Mouse (Mus musculus) adrenal gland, postnatal 4 days (tissue): ENCODE data around the gene Mapre1. TPM values are rescaled to one million over a fixed set of nuclear protein-coding genes. Genes with fewer than 3 reads are reported as not detected.
"Not testable (repeated sequence)": the region's sequence is repeated elsewhere in the genome, so short reads cannot be mapped to it uniquely, and the experiment has no call there.

Experiments
- DNase-seq, 2 experiments: peaks; one replicate each; pipeline ENCODE4 v3.0.0; 2021 to 2022; ENCODE audit warnings: low spot score in 2 of 2, mixed read lengths in 2 of 2
- long read RNA-seq, 2 experiments: library from polyadenylated mRNA; stranded (forward); transcript quantifications; one replicate each; pipeline ENCODE4 v2.0.0; 2021
- total RNA-seq, 2 experiments: library from RNA; stranded (reverse); gene quantifications; 2 replicates each; pipeline ENCODE4 v1.2.3; 2021

Mapre1 gene
- total RNA-seq = 100 to 1,000 TPM; 132 to 148 TPM
- long read RNA-seq, experiment 1, full-length matches to known transcripts = 91 of 105 reads
- long read RNA-seq, experiment 1, partial matches to known transcripts = 9 of 105 reads
- long read RNA-seq, experiment 1, other reads (novel, unspliced or antisense) = 5 of 105 reads
- long read RNA-seq, experiment 2, full-length matches to known transcripts = 173 of 206 reads
- long read RNA-seq, experiment 2, partial matches to known transcripts = 6 of 206 reads
- long read RNA-seq, experiment 2, other reads (novel, unspliced or antisense) = 27 of 206 reads

DNA sequence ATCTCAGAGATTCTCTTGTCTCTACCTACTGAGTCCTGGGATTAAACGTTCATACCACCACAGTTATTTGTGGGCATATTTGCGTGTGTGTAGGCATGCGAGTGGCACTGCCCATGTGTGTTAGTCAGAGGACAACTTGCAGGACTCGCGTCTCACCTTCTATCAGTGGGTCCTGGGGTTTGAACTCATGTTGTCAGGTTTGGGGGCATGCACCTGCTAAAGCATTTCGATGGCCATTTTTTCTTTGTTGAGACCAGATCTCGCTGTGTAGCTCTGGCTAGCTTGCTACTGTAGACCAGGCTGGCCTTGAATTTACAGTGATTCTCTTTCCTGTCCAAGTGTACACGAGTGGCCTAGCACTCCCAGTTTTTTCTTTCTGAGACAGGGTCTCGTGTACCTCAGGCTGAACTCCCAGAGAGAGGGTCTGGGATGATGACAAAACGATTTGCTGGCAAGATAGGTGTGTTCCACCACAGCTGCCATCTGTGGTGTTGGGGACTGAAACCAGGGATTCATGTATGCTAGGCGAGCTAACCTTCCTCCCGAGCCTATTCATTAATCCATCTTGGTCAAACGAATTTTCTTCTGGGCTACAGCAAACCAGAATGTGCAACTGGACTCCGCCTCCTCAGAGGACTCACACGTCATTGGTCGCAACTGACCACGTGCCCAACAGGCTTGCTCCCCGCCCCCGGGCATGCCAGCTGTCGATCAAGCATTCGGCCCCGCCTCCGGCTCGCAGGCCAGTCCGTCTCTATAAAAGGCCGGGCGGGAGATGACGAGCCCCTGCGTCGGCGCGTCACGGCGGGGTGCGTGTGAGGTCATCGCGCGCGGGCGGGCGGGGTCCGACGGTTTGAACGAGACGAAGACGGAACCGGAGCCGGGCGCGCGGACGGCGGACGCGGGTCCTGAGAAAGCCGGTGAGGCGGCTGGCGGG, at the start of gene Mapre1:
Gene Mapre1, plus strand, starts transcription at position 775 of the 937 bp plus-strand sequence.
- DNase-seq = peak; percentile 99

GRCm38 (mm10) chr2:153693413-153693812, 47.7 kb upstream of the Mapre1 start:
- DNase-seq = not testable (repeated sequence)

GRCm38 (mm10) chr2:153694462-153695085, 46.5 kb upstream of the Mapre1 start:
- DNase-seq = peak; percentile 11 to 41

DNA sequence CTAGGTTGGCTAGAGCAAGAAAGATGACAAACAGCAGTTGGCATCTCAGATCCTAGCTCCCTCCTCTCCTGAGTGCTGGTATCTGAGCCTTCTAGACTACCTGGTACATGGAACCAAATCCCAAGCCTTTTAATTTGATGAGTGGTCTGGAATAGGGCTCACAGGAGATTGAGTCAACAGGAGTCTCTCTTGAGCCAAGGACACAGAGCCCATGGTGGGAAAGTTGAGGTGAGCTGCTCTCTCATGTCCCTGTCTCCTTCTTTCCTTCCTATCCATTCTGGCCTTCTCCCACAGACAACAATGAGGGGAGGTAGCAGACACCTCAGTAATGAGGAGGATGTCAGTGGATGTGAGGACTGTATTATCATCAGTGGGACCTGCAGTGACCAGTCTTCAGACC, 44.7 kb upstream of the Mapre1 start, which contains the start of gene Dnmt3c:
Gene Dnmt3c, plus strand, starts transcription at position 301 of the 400 bp plus-strand sequence.
- no peak for DNase-seq

GRCm38 (mm10) chr2:153703389-153703788, 37.7 kb upstream of the Mapre1 start:
- no peak for DNase-seq

GRCm38 (mm10) chr2:153710701-153711330, 30.3 kb upstream of the Mapre1 start:
- DNase-seq = no peak

GRCm38 (mm10) chr2:153712646-153713091, 28.4 kb upstream of the Mapre1 start:
- DNase-seq = no peak

GRCm38 (mm10) chr2:153713227-153713626, 27.8 kb upstream of the Mapre1 start:
- peak in 1 of 2 experiments; percentile 13 for DNase-seq

- not testable (repeated sequence) for DNase-seq
Observed at GRCm38 (mm10) chr2:153717861-153718260, 23.2 kb upstream of the Mapre1 start.

DNA sequence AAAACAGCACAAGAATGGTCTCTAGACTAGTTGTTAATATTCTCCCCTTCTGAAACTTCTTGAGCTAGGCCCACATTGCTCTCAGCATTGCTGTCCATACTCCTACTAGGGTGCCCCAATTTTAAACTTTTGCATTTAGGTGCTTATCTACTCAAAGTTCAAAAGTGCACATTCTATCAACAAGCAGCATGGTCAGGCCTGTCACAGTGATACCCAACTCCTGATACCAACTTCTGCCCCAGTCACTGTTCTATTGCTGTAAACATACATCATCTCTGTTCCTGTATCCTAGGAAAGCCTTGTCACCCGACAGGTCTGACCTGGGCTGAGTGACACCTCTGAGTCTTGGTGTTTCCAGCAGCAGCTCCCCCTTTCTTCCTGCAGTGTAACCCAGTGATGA, 18.0 kb upstream of the Mapre1 start:
- DNase-seq = no peak

DNA sequence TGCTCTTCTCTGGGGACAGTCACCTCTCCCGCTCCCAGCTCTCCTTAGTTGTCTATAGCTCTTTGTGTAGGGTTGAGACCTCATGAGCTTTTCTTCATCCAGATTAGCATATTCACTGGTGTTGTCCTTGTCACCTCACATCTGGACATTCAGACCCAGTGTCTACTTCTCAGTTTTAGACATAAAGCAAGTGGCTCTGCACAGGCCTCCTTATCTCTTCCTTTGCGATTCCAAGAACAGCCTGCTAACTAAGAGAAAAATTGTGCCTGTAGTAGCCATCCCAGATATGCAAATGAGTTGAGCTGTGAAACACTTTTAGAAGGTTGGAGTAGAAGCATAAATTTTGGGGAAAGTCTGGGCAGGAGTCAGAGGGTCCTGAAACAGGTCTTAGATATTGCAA, 16.6 kb upstream of the Mapre1 start:
- no peak for DNase-seq

DNA sequence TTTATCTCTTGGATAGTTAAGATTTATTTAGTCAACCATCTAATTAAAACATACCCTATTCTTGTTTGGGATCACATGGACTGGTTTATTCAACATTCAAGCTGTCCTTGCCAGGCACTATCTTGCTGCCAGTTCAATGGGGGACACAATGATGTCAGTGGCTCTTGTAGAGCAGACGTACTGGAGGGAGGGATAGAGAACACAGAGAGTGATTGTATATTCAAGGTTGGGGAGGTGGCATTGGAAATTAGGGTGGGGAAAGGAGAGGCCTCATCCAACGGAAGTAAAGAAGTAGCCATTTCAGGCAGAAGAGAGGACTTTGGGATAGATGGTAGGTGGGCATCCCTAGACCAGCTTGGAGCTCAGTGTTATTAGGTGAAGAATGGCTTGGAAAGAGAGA, 16.2 kb upstream of the Mapre1 start:
- no peak for DNase-seq

DNA sequence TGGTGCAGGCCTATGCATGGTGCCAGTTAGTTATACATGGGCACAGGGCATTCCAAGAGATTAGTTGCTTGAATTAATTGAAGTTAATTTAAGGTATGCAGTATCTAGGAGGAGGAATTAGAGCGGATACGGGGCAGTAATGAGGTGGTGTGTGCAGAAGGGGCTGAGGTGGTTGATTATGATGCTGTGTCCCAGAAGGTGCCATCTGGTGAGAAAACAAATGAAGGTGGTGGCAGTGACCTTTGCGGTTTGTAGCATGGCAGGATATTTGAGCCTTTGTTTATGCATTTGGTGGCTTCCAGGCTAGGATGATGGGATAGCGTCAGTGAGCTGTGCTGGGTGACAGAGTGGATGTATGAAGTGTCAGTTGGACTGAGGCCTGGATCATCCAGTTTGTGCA, 15.8 kb upstream of the Mapre1 start:
- no peak for DNase-seq

GRCm38 (mm10) chr2:153734033-153734432, 7.0 kb upstream of the Mapre1 start:
- DNase-seq = no peak

- peak; percentile 59 to 61 for DNase-seq
Observed at GRCm38 (mm10) chr2:153741437-153742065, 477 bp downstream of the Mapre1 start.

DNA sequence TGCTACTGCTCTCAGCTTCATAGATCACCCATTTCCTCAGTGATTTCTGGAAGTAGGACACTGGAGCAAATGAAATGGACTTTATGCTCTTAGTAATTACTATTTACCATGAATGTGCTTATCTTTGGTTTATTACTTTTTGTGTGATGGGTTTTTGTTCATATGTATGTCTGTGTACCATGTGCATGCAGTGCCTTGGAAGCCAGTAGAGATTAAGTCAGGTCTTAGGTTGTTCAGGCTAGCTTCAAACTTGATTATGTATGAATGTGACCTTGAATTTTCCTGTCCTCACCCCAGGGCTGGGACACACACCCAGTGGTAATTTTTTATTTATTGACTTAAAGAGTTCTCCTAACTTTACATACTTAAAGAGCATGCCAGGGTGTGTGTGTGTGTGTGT, 6.9 kb downstream of the Mapre1 start:
- no peak for DNase-seq

DNA sequence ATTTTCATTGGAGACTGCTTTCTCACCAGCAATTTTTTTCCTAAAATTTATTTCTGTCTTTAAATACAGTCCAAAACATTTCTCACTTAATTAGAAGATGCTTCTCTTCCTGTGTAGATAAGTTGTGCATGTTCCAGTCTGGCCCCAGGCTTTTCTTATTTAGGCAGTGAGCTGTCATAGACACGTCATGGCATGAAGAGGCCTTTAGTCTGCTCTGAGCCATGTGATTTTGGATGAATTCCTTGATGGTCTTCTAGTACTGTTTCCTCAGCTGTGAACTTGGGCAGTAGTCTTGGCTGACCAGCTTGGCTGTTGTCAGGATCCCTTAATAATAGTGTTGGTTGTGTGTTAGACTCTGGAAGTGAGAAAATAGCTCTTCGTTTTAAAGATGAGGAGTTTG, 9.3 kb downstream of the Mapre1 start:
- DNase-seq = no peak

GRCm38 (mm10) chr2:153762121-153762520, 21.0 kb downstream of the Mapre1 start:
- no peak for DNase-seq

GRCm38 (mm10) chr2:153767484-153767883, 26.4 kb downstream of the Mapre1 start:
- DNase-seq = no peak

GRCm38 (mm10) chr2:153768881-153769280, 27.8 kb downstream of the Mapre1 start:
- DNase-seq = no peak

DNA sequence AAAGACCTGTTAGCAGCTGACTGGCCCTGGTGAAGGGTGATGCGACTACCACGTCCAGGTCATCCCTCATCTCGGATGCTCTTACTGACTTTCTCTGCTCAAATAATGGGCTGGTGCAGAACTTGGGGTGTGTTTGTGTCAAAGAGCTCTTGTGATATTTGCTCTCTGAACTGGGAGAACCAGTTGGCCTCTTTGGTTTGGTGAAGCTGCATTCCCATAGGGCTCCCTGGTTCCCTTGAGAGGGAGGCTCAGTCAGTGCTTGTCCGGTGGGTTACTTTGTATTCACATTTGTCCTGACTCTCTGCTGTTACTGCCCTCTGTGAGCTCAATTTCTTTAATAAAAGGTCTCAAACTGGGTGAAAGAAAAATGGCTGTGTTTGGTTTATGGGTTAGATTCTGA, 31.9 kb downstream of the Mapre1 start:
- no peak for DNase-seq
